Mouse (Mus musculus): ENCODE results near the gene Tmem242.
"Not testable (repeated sequence)": the region's sequence is repeated elsewhere in the genome, so short reads cannot be mapped to it uniquely, and the experiment has no call there.

Tmem242 gene

GRCm38 (mm10) chr17:5440159-5440971 lies at the start of gene Tmem242:
Gene Tmem242 (minus strand): TSS chr17:5440259.
- peak; percentile 89 for DNase-seq (ENCODE audit: low read depth, low spot score)

DNA sequence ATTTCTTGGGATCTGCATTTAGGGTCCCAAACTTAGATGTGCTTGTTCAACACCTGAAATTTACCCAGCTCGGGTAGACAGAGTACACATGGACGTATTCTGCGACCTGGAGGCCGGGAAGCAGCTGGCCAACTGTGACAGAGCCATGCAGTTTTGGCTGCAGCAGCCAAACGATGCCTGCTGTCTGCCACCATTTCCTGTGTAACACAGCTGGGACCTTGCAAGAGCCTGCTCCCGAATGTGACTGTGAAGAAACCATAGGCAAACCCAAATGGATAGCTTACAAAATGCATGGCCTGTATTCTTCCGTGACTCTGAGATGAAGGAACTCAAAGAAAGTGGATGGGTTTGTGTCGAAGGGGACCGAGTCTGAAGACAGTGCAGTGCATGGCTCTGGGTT lies 48.1 kb upstream of the Tmem242 start:
- no peak for DNase-seq (ENCODE audit: low read depth, low spot score)

GRCm38 (mm10) chr17:5484663-5485062 lies 44.6 kb upstream of the Tmem242 start:
- DNase-seq (ENCODE audit: low read depth, low spot score) = no peak

- no peak for DNase-seq (ENCODE audit: low read depth, low spot score)
Observed at GRCm38 (mm10) chr17:5483456-5483855, 43.4 kb upstream of the Tmem242 start.

GRCm38 (mm10) chr17:5475960-5476725 lies 36.1 kb upstream of the Tmem242 start:
- no peak for DNase-seq (ENCODE audit: low read depth, low spot score)

DNA sequence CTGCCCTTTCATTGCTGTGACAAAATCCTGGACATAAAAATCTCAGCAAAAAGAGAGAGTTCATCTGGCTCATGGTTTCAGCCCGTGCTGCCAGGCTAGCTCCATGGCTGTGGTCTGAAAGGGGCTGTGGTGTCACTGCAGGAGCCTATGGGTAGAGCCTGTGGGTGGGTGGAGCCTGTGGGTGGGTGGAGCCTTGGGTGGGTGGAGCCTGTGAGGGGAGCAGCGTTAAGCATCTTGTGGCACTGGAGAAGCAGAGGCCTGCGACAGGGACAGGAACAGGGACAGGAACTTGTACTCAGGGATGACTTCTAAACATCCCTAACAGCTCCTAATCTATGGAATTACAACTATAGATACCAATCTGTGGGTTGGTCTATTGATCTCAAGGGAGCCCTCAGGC lies 32.2 kb upstream of the Tmem242 start:
- peak; percentile 22 for DNase-seq (ENCODE audit: low read depth, low spot score)

- DNase-seq (ENCODE audit: low read depth, low spot score) = no peak
Observed at GRCm38 (mm10) chr17:5467177-5467576, 27.1 kb upstream of the Tmem242 start.

DNA sequence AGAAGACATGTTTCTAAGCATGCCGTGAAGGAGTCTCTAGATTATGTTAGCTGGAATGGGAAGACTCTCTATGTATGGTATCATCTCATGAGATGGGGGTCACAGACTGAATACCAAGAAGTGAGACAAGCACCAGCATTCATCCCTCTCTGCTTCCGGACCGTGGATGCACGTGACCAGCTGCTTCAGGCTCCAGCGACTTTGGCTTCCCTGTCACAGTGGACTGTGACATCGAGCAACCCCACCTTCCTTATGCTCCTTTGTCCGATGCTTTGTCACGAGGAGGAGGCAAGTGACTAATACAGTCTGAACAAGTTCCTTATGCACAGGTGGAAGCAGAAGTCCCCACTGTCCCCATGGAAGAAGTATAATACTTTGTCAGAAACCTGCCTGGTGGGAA lies 26.7 kb upstream of the Tmem242 start:
- DNase-seq (ENCODE audit: low read depth, low spot score) = no peak

GRCm38 (mm10) chr17:5463912-5464311 lies 23.9 kb upstream of the Tmem242 start:
- DNase-seq (ENCODE audit: low read depth, low spot score) = no peak

GRCm38 (mm10) chr17:5453657-5454056 lies 13.6 kb upstream of the Tmem242 start:
- no peak for DNase-seq (ENCODE audit: low read depth, low spot score)

- no peak for DNase-seq (ENCODE audit: low read depth, low spot score)
Observed at GRCm38 (mm10) chr17:5443751-5444150, 3.7 kb upstream of the Tmem242 start.

GRCm38 (mm10) chr17:5443260-5443659 lies 3.2 kb upstream of the Tmem242 start:
- DNase-seq (ENCODE audit: low read depth, low spot score) = no peak

DNA sequence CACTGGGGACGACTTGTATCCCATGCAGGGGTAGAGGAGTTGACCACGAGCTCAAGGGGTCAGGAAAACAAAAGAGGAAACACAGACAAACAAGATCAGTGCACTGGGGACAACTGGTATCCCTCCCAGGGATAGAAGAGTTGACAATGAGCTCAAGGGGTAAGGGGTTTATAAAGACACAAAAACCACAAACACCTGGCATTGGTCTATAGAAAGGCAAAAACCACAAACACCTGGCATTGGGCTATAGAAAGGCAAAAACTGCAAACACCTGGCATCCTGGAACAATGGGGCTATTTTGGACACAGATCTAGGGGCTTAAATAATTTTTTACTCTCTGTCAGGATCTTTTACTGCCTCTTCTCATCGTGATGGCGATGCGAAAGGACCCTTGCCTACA lies 2.3 kb upstream of the Tmem242 start:
- not testable (repeated sequence) for DNase-seq (ENCODE audit: low read depth, low spot score)

- no peak for DNase-seq (ENCODE audit: low read depth, low spot score)
Observed at GRCm38 (mm10) chr17:5439831-5440158, 264 bp downstream of the Tmem242 start.

GRCm38 (mm10) chr17:5429772-5430133 lies 10.3 kb downstream of the Tmem242 start:
- DNase-seq (ENCODE audit: low read depth, low spot score) = no peak

DNA sequence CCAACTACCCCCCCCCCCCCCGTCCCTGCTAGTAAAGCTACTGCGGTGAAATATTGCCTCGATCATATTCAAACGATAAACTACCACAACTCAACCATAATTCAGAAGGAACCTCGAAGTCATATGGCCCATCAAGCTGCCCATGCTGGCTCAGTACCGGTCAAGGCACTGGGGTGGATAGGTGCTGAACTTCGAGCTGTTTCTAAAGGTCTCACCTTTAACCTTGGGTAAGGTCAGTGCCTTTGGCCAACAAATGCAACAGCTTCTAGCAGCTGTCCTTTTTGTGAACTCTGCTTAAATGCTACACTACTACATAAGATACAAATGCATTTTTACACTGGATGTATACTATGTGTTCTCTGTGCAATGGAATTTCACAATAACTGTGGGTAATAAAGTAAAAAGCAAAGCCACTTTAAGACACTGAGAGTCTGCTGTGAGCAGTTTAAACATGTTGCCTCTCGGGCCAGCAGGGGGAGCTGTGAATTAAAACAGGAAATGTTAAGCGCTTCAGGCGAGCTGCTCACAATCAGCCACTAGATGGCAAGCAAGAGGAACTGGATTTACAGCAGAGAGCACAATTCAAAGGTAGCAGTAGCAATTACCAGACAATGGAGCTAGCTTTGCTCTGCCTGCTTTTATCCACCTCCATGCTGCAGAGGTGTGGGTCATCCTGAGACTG lies 10.8 kb downstream of the Tmem242 start:
- DNase-seq (ENCODE audit: low read depth, low spot score) = peak; percentile 95

GRCm38 (mm10) chr17:5425204-5425603 lies 14.9 kb downstream of the Tmem242 start:
- DNase-seq (ENCODE audit: low read depth, low spot score) = no peak

GRCm38 (mm10) chr17:5424156-5424555 lies 15.9 kb downstream of the Tmem242 start:
- DNase-seq (ENCODE audit: low read depth, low spot score) = no peak

GRCm38 (mm10) chr17:5421835-5422234 lies 18.2 kb downstream of the Tmem242 start:
- DNase-seq (ENCODE audit: low read depth, low spot score) = no peak

GRCm38 (mm10) chr17:5419771-5420518 lies 20.1 kb downstream of the Tmem242 start:
- no peak for DNase-seq (ENCODE audit: low read depth, low spot score)

DNA sequence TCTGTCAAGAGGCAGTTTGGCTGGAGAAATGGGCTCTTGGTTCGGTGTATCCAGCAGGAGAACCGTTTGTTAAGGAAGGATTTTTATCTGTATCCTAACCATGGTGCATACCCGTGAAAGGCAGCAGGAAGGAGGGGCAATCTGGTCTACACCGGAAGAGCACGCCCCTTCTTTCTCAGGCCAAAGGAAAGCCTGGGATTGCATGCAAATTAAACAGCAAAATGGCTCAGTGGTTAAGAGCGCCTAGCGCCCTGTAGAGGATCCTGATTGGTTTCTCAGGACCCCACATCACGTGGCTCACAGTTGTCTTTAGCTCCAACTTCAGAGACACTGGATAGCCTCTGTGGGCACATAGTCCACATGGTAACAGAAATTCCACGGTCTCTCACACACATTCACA lies 21.0 kb downstream of the Tmem242 start:
- no peak for DNase-seq (ENCODE audit: low read depth, low spot score)

- DNase-seq (ENCODE audit: low read depth, low spot score) = no peak
Observed at GRCm38 (mm10) chr17:5418545-5418944, 21.5 kb downstream of the Tmem242 start, which contains the start of gene Ldhal6b. Gene Ldhal6b (minus strand): TSS chr17:5418767.

All from CD4-positive, CD25-positive, alpha-beta regulatory T cell, adult 2 months (primary cell).